Mouse (Mus musculus) cerebellum, postnatal 36 days (tissue): ENCODE results near the gene Abcb11.
A peak's percentile ranks its signal among the peaks of the same experiment; 100 is the strongest.

Experiments
- DNase-seq, 2 experiments: peaks; one replicate each; pipeline ENCODE4 v3.0.0; 2021 to 2022; ENCODE audit warnings: mixed read lengths in 2 of 2

Gene Abcb11

GRCm38 (mm10) chr2:69248221-69248755 is 94.1 kb downstream of the Abcb11 start:
- peak; percentile 4 to 13 for DNase-seq

GRCm38 (mm10) chr2:69247081-69247480 is 95.3 kb downstream of the Abcb11 start:
- no peak for DNase-seq

- no peak for DNase-seq
Observed at GRCm38 (mm10) chr2:69244924-69245323, 97.5 kb downstream of the Abcb11 start.

GRCm38 (mm10) chr2:69239315-69239714 is 103.1 kb downstream of the Abcb11 start:
- DNase-seq: no peak

GRCm38 (mm10) chr2:69234976-69235678 is 107.3 kb downstream of the Abcb11 start:
- no peak for DNase-seq

- no peak for DNase-seq
Observed at GRCm38 (mm10) chr2:69232101-69232500, 110.3 kb downstream of the Abcb11 start.

- no peak for DNase-seq
Observed at GRCm38 (mm10) chr2:69230137-69230536, 112.3 kb downstream of the Abcb11 start.

GRCm38 (mm10) chr2:69228635-69229034 is 113.8 kb downstream of the Abcb11 start:
- no peak for DNase-seq

- no peak for DNase-seq
Observed at GRCm38 (mm10) chr2:69226876-69227275, 115.5 kb downstream of the Abcb11 start.

GRCm38 (mm10) chr2:69224724-69225123 is 117.7 kb downstream of the Abcb11 start:
- DNase-seq: no peak

GRCm38 (mm10) chr2:69222815-69223214 is 119.6 kb downstream of the Abcb11 start:
- DNase-seq: no peak

GRCm38 (mm10) chr2:69221868-69222416 is 120.5 kb downstream of the Abcb11 start:
- no peak for DNase-seq

GRCm38 (mm10) chr2:69215242-69215641 is 127.2 kb downstream of the Abcb11 start:
- DNase-seq: no peak

- DNase-seq: no peak
Observed at GRCm38 (mm10) chr2:69212652-69213051, 129.8 kb downstream of the Abcb11 start.

GRCm38 (mm10) chr2:69210773-69211172 is 131.6 kb downstream of the Abcb11 start, which contains the start of gene G6pc2:
G6pc2 (plus strand) TSS chr2:69211073.
- no peak for DNase-seq

GRCm38 (mm10) chr2:69209684-69210083 is 132.7 kb downstream of the Abcb11 start:
- no peak for DNase-seq

GRCm38 (mm10) chr2:69206523-69206922 is 135.9 kb downstream of the Abcb11 start:
- DNase-seq: no peak

- DNase-seq: peak; percentile 84 to 87
Observed at GRCm38 (mm10) chr2:69205791-69206351, 136.5 kb downstream of the Abcb11 start, which contains the start of gene Spc25. Spc25 (minus strand) TSS chr2:69206194.

GRCm38 (mm10) chr2:69205185-69205584 is 137.2 kb downstream of the Abcb11 start:
- no peak for DNase-seq

GRCm38 (mm10) chr2:69193555-69193954 is 148.9 kb downstream of the Abcb11 start:
- DNase-seq: no peak

GRCm38 (mm10) chr2:69191059-69191458 is 151.4 kb downstream of the Abcb11 start:
- no peak for DNase-seq

- no peak for DNase-seq
Observed at GRCm38 (mm10) chr2:69189222-69189621, 153.2 kb downstream of the Abcb11 start.

GRCm38 (mm10) chr2:69188732-69189131 is 153.7 kb downstream of the Abcb11 start:
- DNase-seq: no peak
